Mouse (Mus musculus) C2C12 (cell line): ENCODE measurements around the gene Ncoa4.

Source experiments
- CEBPB ChIP-seq: IDR thresholded peaks from one replicate; pipeline ENCODE4 v1.6.1; 2011; ENCODE audit warnings: low read depth, mild to moderate bottlenecking, control low read depth, moderate library complexity
- CTCF ChIP-seq: IDR thresholded peaks from one replicate; pipeline ENCODE4 v1.5.1; 2011; ENCODE audit not compliant: control insufficient read depth, insufficient read depth, insufficient read length
- FOSL1 ChIP-seq: IDR thresholded peaks from one replicate; pipeline ENCODE4 v1.8.0; 2011; ENCODE audit warnings: mild to moderate bottlenecking, low read length; ENCODE audit not compliant: poor library complexity, insufficient read depth, severe bottlenecking
- MAX ChIP-seq: IDR thresholded peaks from one replicate; pipeline ENCODE4 v1.6.1; 2011; ENCODE audit warnings: mild to moderate bottlenecking, control low read depth
- MYOD1 ChIP-seq: IDR thresholded peaks from one replicate; pipeline ENCODE4 v1.6.1; 2011; ENCODE audit warnings: low read depth; ENCODE audit not compliant: control insufficient read depth, insufficient read length
- MYOG ChIP-seq: IDR thresholded peaks from one replicate; pipeline ENCODE4 v1.6.1; 2011; ENCODE audit not compliant: control insufficient read depth, insufficient read length; ENCODE audit errors: extremely low read depth
- USF1 ChIP-seq: IDR thresholded peaks from one replicate; pipeline ENCODE4 v1.6.1; 2011; ENCODE audit warnings: low read depth, mild to moderate bottlenecking, control low read depth, moderate library complexity

DNA sequence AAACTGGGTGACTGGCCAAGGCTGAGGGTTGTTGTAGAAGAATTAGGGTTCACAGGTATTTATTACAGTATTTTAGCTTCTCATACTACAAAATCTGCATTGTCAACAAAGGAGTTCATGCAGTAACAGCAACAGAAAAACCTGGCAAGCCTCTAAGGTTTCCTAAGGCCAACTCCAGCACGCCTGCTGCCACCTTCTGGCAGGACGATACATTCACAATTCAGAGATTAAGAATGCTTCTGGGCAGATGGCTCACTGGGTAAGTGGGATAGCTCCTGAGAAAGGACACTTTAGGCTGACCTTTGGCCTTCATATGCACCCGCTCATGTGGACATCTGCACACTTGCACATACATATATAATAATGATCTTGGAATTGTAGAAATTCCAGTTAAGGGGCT is 32.8 kb downstream of the Ncoa4 start:
- TF ChIP-seq CTCF (peak; percentile 35), MYOG (no peak), MYOD1 (no peak), CEBPB (no peak), USF1 (no peak), MAX (no peak), FOSL1 (no peak)
